Mouse (Mus musculus): Measurements from ENCODE around the gene Rgs9bp. TPM values are rescaled to one million over a fixed set of nuclear protein-coding genes. Genes with fewer than 3 reads are reported as not detected.

Gene Rgs9bp
- total RNA-seq (2015; ENCODE audit: low replicate concordance), result 0.42 and 1.7 TPM in 2 replicates
- total RNA-seq (2017; ENCODE audit: low replicate concordance), result 0.14 and 0.68 TPM in 2 replicates

- peak; percentile 58 for ATAC-seq (replicated peaks; ENCODE audit: low FRiP score, poor library complexity, severe bottlenecking)
Observed at GRCm38 (mm10) chr7:35585191-35586054, at the start of gene Rgs9bp. Rgs9bp (minus strand) TSS chr7:35585582.

- peak; percentile 69 for ATAC-seq (replicated peaks; ENCODE audit: low FRiP score, poor library complexity, severe bottlenecking)
Observed at GRCm38 (mm10) chr7:35628496-35628895, 43.1 kb upstream of the Rgs9bp start.

- ATAC-seq (replicated peaks; ENCODE audit: low FRiP score, poor library complexity, severe bottlenecking), result no peak
Observed at GRCm38 (mm10) chr7:35627371-35627770, 42.0 kb upstream of the Rgs9bp start.

- no peak for ATAC-seq (replicated peaks; ENCODE audit: low FRiP score, poor library complexity, severe bottlenecking)
Observed at GRCm38 (mm10) chr7:35626038-35626437, 40.7 kb upstream of the Rgs9bp start.

GRCm38 (mm10) chr7:35622626-35623025 is 37.2 kb upstream of the Rgs9bp start:
- ATAC-seq (replicated peaks; ENCODE audit: low FRiP score, poor library complexity, severe bottlenecking), result no peak

GRCm38 (mm10) chr7:35617513-35617912 is 32.1 kb upstream of the Rgs9bp start:
- ATAC-seq (replicated peaks; ENCODE audit: low FRiP score, poor library complexity, severe bottlenecking), result no peak

- no peak for ATAC-seq (replicated peaks; ENCODE audit: low FRiP score, poor library complexity, severe bottlenecking)
Observed at GRCm38 (mm10) chr7:35609245-35609644, 23.9 kb upstream of the Rgs9bp start.

- ATAC-seq (replicated peaks; ENCODE audit: low FRiP score, poor library complexity, severe bottlenecking), result no peak
Observed at GRCm38 (mm10) chr7:35606816-35607215, 21.4 kb upstream of the Rgs9bp start.

GRCm38 (mm10) chr7:35602766-35603165 is 17.4 kb upstream of the Rgs9bp start:
- no peak for ATAC-seq (replicated peaks; ENCODE audit: low FRiP score, poor library complexity, severe bottlenecking)

GRCm38 (mm10) chr7:35601106-35601505 is 15.7 kb upstream of the Rgs9bp start:
- ATAC-seq (replicated peaks; ENCODE audit: low FRiP score, poor library complexity, severe bottlenecking), result peak; percentile 50

- no peak for ATAC-seq (replicated peaks; ENCODE audit: low FRiP score, poor library complexity, severe bottlenecking)
Observed at GRCm38 (mm10) chr7:35600031-35600430, 14.6 kb upstream of the Rgs9bp start.

- no peak for ATAC-seq (replicated peaks; ENCODE audit: low FRiP score, poor library complexity, severe bottlenecking)
Observed at GRCm38 (mm10) chr7:35599492-35599891, 14.1 kb upstream of the Rgs9bp start.

- no peak for ATAC-seq (replicated peaks; ENCODE audit: low FRiP score, poor library complexity, severe bottlenecking)
Observed at GRCm38 (mm10) chr7:35594311-35594710, 8.9 kb upstream of the Rgs9bp start.

- ATAC-seq (replicated peaks; ENCODE audit: low FRiP score, poor library complexity, severe bottlenecking), result no peak
Observed at GRCm38 (mm10) chr7:35590731-35591191, 5.4 kb upstream of the Rgs9bp start.

- no peak for ATAC-seq (replicated peaks; ENCODE audit: low FRiP score, poor library complexity, severe bottlenecking)
Observed at GRCm38 (mm10) chr7:35589485-35589884, 4.1 kb upstream of the Rgs9bp start.

- ATAC-seq (replicated peaks; ENCODE audit: low FRiP score, poor library complexity, severe bottlenecking), result no peak
Observed at GRCm38 (mm10) chr7:35588680-35589428, 3.5 kb upstream of the Rgs9bp start.

- ATAC-seq (replicated peaks; ENCODE audit: low FRiP score, poor library complexity, severe bottlenecking), result no peak
Observed at GRCm38 (mm10) chr7:35587728-35588127, 2.3 kb upstream of the Rgs9bp start.

- ATAC-seq (replicated peaks; ENCODE audit: low FRiP score, poor library complexity, severe bottlenecking), result no peak
Observed at GRCm38 (mm10) chr7:35586906-35587445, 1.6 kb upstream of the Rgs9bp start.

GRCm38 (mm10) chr7:35586055-35586905 is 898 bp upstream of the Rgs9bp start, which contains the start of gene Ankrd27:
Ankrd27 (plus strand) TSS chr7:35586244.
- peak; percentile 95 for ATAC-seq (replicated peaks; ENCODE audit: low FRiP score, poor library complexity, severe bottlenecking)

Data from erythroblast, adult 5-6 weeks (primary cell).